Mouse (Mus musculus): ENCODE data around the gene Ush2a.

Ush2a gene

GRCm38 (mm10) chr1:188772516-188773229 lies 510.9 kb downstream of the Ush2a start:
- DNase-seq (ENCODE audit: low spot score): no peak

- DNase-seq (ENCODE audit: low spot score): no peak
Observed at GRCm38 (mm10) chr1:188773631-188774030, 511.8 kb downstream of the Ush2a start.

DNA sequence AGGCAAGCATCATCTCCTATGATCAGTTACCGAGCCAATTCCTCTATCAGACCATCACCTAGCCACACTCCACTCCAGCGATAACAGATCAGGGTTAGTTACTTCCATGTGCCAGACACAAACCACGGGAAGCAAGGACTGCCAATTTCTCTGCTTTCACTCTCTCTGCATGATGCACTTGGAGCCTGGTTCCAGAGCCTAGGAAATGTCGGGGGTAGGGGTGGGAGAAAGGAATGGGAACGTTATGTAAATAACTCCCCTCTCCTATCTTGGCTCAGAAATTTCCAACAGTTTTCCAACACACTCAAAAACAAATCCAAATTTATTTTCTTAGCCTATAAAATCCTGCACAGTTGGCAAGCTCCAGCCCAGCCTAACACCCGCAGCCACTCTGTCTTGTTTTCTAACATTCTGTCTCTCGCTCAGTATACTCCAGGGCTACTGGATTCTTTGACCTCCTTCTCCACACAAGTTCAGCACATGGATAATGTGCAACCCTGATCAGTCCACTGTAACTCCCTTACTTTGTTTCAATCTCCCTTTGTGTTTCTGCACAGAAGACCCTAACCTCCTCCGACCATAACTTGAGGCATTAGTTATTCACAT lies 515.8 kb downstream of the Ush2a start:
- no peak for DNase-seq (ENCODE audit: low spot score)

DNA sequence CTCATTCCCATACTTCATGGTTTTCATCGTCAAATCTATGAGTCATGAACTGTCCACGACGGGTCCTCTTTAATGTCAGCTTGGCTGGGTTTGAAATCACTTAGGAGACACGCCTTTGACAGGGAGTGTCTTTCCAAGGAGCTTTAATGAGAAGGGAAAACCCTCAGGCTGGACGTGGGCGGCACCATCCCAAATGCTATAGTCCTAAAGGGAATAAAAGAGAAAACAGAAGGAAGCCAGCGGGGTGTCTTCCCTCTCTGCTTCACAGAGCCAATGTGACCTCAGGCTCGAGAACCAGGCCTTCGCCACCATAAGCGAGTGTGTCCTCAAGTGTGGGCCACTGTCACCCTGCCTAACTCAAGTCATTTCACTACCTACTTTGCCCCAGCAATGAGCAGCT lies 523.2 kb downstream of the Ush2a start:
- DNase-seq (ENCODE audit: low spot score): no peak

GRCm38 (mm10) chr1:188805069-188805468 lies 543.2 kb downstream of the Ush2a start:
- no peak for DNase-seq (ENCODE audit: low spot score)

- no peak for DNase-seq (ENCODE audit: low spot score)
Observed at GRCm38 (mm10) chr1:188805852-188806251, 544.0 kb downstream of the Ush2a start.

- no peak for DNase-seq (ENCODE audit: low spot score)
Observed at GRCm38 (mm10) chr1:188810631-188811030, 548.8 kb downstream of the Ush2a start.

- DNase-seq (ENCODE audit: low spot score): no peak
Observed at GRCm38 (mm10) chr1:188815072-188815471, 553.2 kb downstream of the Ush2a start.

DNA sequence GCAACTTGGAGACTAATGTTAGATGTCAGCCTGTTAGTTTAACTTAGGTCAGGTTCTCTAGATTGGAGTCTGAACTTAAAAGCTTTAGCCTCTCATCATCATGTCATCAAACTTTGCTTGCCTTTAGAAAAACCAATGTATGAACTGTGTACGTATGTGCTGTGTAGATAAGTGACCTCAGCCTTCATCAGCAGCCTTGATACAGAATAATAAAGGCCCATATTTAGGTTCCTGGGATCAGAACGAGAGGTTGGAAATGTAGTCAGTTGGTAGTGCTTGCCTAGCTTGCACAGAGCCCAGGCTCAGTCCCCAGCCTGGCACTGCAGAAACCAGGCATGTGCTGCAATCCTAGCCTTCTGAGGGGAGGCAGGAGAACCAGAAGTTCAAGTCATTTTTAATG lies 562.4 kb downstream of the Ush2a start:
- DNase-seq (ENCODE audit: low spot score): no peak

GRCm38 (mm10) chr1:188824878-188825532 lies 563.2 kb downstream of the Ush2a start:
- DNase-seq (ENCODE audit: low spot score): no peak

GRCm38 (mm10) chr1:188830527-188831407 lies 568.9 kb downstream of the Ush2a start:
- no peak for DNase-seq (ENCODE audit: low spot score)

DNA sequence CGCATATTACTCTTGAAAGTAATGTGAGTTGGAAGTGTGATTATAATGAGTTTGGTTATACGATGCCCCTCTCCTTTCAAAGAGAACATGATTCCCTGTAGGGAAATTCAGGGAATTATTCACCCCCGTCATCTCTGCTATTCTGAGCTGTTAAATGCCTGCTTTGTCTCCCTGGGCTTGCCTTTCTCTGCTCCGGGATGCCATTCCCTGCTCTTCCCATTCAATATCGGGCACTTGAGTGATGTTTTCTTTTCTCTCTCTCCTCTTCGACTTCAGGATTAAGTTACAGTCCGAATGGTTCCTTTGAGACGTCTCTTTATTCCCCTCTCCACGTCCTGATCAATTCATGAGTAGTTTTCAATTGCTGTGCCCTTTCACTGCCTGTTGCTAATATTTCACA lies 572.1 kb downstream of the Ush2a start:
- DNase-seq (ENCODE audit: low spot score): no peak

- DNase-seq (ENCODE audit: low spot score): no peak
Observed at GRCm38 (mm10) chr1:188834770-188835169, 572.9 kb downstream of the Ush2a start.

DNA sequence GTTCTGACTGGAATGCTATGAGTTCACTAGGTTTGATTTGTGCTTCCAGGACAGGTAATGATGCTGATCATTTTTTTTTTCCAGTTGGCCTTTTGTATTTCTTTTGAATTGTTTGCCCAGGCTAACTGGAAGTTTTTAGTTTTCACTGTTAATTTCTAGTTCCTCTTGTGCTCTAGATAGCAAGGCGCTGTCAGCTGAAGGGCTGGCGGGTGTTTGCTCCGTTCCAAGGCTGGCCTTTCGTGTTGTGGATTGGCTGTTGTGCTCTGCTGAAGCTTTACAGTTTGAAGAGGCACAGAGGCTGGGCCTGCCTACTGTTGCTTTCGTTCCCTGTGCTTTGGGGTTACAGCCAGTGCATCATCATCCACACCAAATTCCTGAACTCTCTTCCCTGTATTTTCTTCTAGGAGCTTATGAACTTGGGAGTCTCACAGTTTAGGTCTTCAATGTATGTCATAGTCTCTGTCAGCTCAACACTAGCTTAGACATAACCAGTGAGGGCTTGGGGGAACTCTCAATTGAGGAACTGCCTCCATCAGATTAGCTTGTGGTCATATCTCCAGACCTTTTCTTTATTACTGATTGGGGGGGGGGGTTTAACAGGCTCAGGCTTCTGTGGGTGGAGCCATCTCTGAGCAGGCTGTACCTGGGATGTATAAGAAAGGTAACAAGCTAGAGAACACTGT lies 575.9 kb downstream of the Ush2a start:
- DNase-seq (ENCODE audit: low spot score): no peak

- no peak for DNase-seq (ENCODE audit: low spot score)
Observed at GRCm38 (mm10) chr1:188847242-188847641, 585.4 kb downstream of the Ush2a start.

GRCm38 (mm10) chr1:188852776-188853175 lies 591.0 kb downstream of the Ush2a start:
- DNase-seq (ENCODE audit: low spot score): no peak

- DNase-seq (ENCODE audit: low spot score): no peak
Observed at GRCm38 (mm10) chr1:188854240-188854639, 592.4 kb downstream of the Ush2a start.

- no peak for DNase-seq (ENCODE audit: low spot score)
Observed at GRCm38 (mm10) chr1:188855034-188855433, 593.2 kb downstream of the Ush2a start.

GRCm38 (mm10) chr1:188859718-188860117 lies 597.9 kb downstream of the Ush2a start:
- DNase-seq (ENCODE audit: low spot score): no peak

GRCm38 (mm10) chr1:188865881-188866280 lies 604.1 kb downstream of the Ush2a start:
- DNase-seq (ENCODE audit: low spot score): no peak

- no peak for DNase-seq (ENCODE audit: low spot score)
Observed at GRCm38 (mm10) chr1:188866515-188866914, 604.7 kb downstream of the Ush2a start.

Measured in urinary bladder, postnatal 25 days (tissue).